Mouse (Mus musculus): ENCODE measurements around the gene Sfxn5. TPM values are rescaled to one million over a fixed set of nuclear protein-coding genes. Genes with fewer than 3 reads are reported as not detected.

Sfxn5 gene
- polyA plus RNA-seq, 1 experiment from 2014 or later: 13.4 TPM

GRCm38 (mm10) chr6:85191751-85192440 lies 141.3 kb downstream of the Sfxn5 start:
- ATAC-seq: no peak
- Histone ChIP-seq H3K27me3 (peaks cover 97% of the 10 kb centered on the region), H3K4me1 (replicated peaks) (peaks cover 42% of the 10 kb centered on the region), H3K36me3 (no peaks in the 10 kb centered on the region), H3K27ac (no peak overlapping the region), H3K9me3 (no peaks in the 10 kb centered on the region), H3K9ac (replicated peaks) (no peak overlapping the region), H3K4me2 (replicated peaks) (peak overlapping the region; percentile 52; the same call in 1 of the 2 replicates), H3K4me3 (replicated peaks) (0 out of 2 replicates have a peak overlapping the region, but pooled peaks have one; percentile 8)
- WGBS: 15% methylated on average over 9 of the region's 9 CpGs

DNA sequence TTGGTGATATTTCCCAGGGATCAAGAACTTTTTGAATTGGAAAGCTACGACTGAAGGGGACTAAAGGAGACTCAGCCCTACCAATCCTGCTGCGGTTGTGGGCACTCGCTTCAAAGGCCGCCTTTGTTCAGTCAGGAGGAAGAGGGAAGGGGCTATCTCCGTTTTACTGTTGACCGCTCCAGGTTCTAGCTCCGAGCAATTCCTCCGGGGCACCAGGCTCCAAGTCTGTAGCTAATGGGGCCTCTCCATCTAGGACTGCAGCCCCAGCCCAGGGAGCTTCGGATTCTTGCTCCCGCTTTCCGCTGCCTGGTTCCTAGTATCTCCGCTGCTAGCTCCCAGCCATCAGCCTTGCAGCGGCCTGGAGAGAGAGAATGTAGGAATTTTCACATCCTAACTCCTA lies 142.6 kb downstream of the Sfxn5 start:
- H3K4me1 ChIP-seq (replicated peaks): peaks cover 54% of the 10 kb centered on the region
- peak overlapping the region; percentile 48; the same call in 1 of the 2 replicates for H3K9ac ChIP-seq (replicated peaks)
- no peak for ATAC-seq
- no peak overlapping the region for H3K27ac ChIP-seq
- H3K4me2 ChIP-seq (replicated peaks): peak overlapping the region; percentile 52
- no peaks in the 10 kb centered on the region for H3K9me3 ChIP-seq
- under 1% methylated on average over 13 of the region's 13 CpGs for WGBS
- no peaks in the 10 kb centered on the region for H3K36me3 ChIP-seq
- H3K27me3 ChIP-seq: peaks cover 99% of the 10 kb centered on the region
- peak overlapping the region; percentile 35 for H3K4me3 ChIP-seq (replicated peaks)

GRCm38 (mm10) chr6:85189911-85190591 lies 143.2 kb downstream of the Sfxn5 start:
- Histone ChIP-seq H3K36me3 (no peaks in the 10 kb centered on the region), H3K9ac (replicated peaks) (peak overlapping the region; percentile 48), H3K4me1 (replicated peaks) (peaks cover 55% of the 10 kb centered on the region), H3K27ac (no peak overlapping the region), H3K9me3 (no peaks in the 10 kb centered on the region), H3K4me3 (replicated peaks) (peak overlapping the region; percentile 35), H3K27me3 (peaks cover 99% of the 10 kb centered on the region), H3K4me2 (replicated peaks) (peak overlapping the region; percentile 52)
- under 1% methylated on average over 52 of the region's 52 CpGs for WGBS
- ATAC-seq: no peak

DNA sequence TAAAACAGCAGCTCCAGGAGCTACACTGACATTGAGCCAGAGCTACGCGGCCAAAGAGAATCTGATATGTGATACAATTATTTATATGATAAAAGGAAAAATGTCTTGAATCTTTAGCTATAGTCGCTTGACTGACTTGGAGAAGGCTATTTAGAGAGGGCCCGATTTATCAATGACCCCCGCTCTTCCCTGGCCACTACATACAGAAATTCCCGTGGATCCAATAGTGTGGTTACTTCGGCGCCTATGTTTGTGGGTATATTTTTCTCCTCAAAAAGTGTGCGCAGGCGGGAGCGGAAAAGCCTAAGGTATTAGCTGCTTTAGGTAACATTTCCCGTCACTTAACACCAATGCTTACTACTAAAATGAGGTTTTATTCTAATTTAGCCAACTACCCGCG lies 143.9 kb downstream of the Sfxn5 start:
- H3K27me3 ChIP-seq: peaks cover 97% of the 10 kb centered on the region
- H3K4me3 ChIP-seq (replicated peaks): peak overlapping the region; percentile 35; the same call in 1 of the 2 replicates
- H3K9ac ChIP-seq (replicated peaks): no peak overlapping the region
- no peaks in the 10 kb centered on the region for H3K36me3 ChIP-seq
- H3K9me3 ChIP-seq: no peaks in the 10 kb centered on the region
- H3K4me1 ChIP-seq (replicated peaks): peaks cover 55% of the 10 kb centered on the region
- no peak overlapping the region for H3K27ac ChIP-seq
- 5% methylated on average over 14 of the region's 14 CpGs for WGBS
- H3K4me2 ChIP-seq (replicated peaks): peak overlapping the region; percentile 52; the same call in 1 of the 2 replicates
- ATAC-seq: no peak

- H3K27ac ChIP-seq: no peak overlapping the region
- H3K36me3 ChIP-seq: no peaks in the 10 kb centered on the region
- ATAC-seq: no peak
- under 1% methylated on average over 39 of the region's 39 CpGs for WGBS
- H3K4me2 ChIP-seq (replicated peaks): peak overlapping the region; percentile 83
- no peaks in the 10 kb centered on the region for H3K9me3 ChIP-seq
- H3K9ac ChIP-seq (replicated peaks): peak overlapping the region; percentile 40
- H3K4me3 ChIP-seq (replicated peaks): peak overlapping the region; percentile 38
- H3K4me1 ChIP-seq (replicated peaks): peaks cover 48% of the 10 kb centered on the region
- H3K27me3 ChIP-seq: peaks cover 96% of the 10 kb centered on the region
Measured at GRCm38 (mm10) chr6:85188256-85189110, 144.7 kb downstream of the Sfxn5 start.

DNA sequence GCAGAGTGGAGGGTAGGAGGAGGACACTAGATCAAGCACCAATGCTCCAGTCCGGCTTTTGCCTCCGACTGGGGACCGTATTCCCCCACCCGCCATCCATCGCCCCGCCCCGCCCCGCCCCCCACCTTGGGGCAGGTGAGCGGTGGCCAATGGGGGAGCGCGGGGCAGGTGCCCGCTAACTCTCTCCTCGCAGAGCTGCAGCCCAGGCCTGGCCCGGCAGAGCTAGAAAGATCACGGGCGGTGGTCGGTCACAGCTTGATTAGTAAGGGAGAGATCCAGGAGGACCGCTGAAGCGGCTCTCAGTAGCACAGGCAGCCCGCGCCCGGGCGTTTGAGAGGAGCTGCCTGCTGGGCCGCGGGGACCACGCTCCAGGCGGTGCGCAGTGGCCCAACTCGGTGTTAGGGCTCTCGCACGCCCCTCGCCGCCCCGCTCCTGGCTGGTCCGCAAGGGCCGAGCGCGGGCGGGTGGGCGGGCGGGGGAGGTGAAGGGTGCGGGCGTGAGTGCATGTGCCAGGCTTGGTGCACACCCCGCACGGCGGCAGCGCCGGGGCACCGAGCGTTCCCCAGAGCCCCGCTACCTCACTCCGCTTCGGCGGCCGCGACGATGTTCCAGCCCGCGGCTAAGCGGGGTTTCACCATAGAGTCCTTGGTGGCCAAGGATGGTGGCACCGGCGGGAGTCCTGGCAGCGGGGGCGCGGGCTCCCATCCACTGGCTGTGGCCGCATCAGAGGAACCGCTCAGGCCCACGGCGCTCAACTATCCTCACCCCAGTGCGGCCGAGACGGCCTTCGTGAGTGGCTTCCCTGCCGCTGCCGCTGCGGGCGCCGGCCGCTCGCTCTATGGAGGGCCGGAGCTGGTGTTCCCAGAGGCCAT lies 145.6 kb downstream of the Sfxn5 start, which contains the start of gene Emx1:
TSS of gene Emx1 (plus strand) at position 99 of the 872 bp plus-strand sequence.
- Histone ChIP-seq H3K27ac (no peak within 1 kb of the TSS), H3K36me3 (no peaks in the 10 kb centered on the region), H3K4me3 (replicated peaks) (peak within 1 kb of the TSS; percentile 38), H3K4me1 (replicated peaks) (peaks cover 47% of the 10 kb centered on the region), H3K27me3 (peaks cover 90% of the 10 kb centered on the region), H3K9ac (replicated peaks) (peak within 1 kb of the TSS; percentile 40), H3K9me3 (no peaks in the 10 kb centered on the region), H3K4me2 (replicated peaks) (peak within 1 kb of the TSS; percentile 83)
- WGBS: under 1% methylated on average over 77 of the region's 81 CpGs
- ATAC-seq: peak; percentile 73

DNA sequence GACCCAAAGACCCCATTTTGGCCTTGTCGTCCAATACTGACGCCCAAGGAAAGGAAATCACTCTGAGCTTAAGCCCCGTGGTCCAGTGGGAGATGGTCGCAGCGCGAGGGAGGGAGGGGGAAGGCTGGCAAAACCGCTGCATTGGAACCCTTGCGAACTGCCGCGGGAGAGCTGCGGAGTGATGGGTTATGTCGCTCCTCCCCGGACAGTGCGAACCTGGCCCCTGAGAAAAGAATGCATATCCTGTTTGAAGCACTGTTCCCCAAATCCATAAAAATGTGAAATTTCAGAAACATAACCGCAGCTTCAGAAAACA lies 146.5 kb downstream of the Sfxn5 start:
- Histone ChIP-seq H3K4me1 (replicated peaks) (peaks cover 47% of the 10 kb centered on the region), H3K9ac (replicated peaks) (no peak overlapping the region)

GRCm38 (mm10) chr6:85186033-85186743 lies 147.0 kb downstream of the Sfxn5 start:
- Histone ChIP-seq H3K9me3 (no peaks in the 10 kb centered on the region), H3K4me2 (replicated peaks) (peak overlapping the region; percentile 83), H3K36me3 (no peaks in the 10 kb centered on the region), H3K4me3 (replicated peaks) (peak overlapping the region; percentile 38), H3K27ac (no peak overlapping the region), H3K4me1 (replicated peaks) (peaks cover 47% of the 10 kb centered on the region), H3K27me3 (peaks cover 79% of the 10 kb centered on the region), H3K9ac (replicated peaks) (no peak overlapping the region)
- WGBS: 2% methylated on average over 33 of the region's 33 CpGs
- ATAC-seq: no peak

More for the DNA sequence above, 146.5 kb downstream of the Sfxn5 start:
- Histone ChIP-seq H3K36me3 (no peaks in the 10 kb centered on the region), H3K27me3 (peaks cover 82% of the 10 kb centered on the region), H3K4me3 (replicated peaks) (peak overlapping the region; percentile 38), H3K9me3 (no peaks in the 10 kb centered on the region), H3K27ac (no peak overlapping the region), H3K4me2 (replicated peaks) (peak overlapping the region; percentile 83)
- no peak for ATAC-seq
- 2% methylated on average over 15 of the region's 15 CpGs for WGBS

DNA sequence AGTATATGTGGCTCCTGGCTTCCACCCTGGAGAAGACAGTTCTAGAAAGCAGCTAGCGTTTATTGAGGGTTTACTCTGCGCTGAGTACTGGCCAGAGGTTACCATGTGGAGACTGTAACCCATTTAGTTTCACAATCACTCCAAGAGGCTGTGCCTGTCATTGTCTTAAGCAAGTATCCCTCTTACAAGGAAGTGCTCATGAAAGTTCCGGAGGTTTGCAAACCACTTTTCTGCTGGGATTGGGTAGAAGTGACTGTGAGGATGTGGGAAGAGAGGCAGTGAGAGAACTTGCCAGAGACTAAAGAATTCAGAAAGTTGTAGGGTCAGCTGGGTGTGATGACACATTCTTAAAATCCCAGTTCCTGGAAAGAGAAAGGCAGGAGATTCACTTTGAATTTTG lies 149.3 kb downstream of the Sfxn5 start:
- H3K4me3 ChIP-seq (replicated peaks): no peak overlapping the region
- H3K27ac ChIP-seq: no peak overlapping the region
- peaks cover 57% of the 10 kb centered on the region for H3K27me3 ChIP-seq
- no peak overlapping the region for H3K9ac ChIP-seq (replicated peaks)
- no peaks in the 10 kb centered on the region for H3K36me3 ChIP-seq
- H3K4me2 ChIP-seq (replicated peaks): no peak overlapping the region
- ATAC-seq: no peak
- H3K4me1 ChIP-seq (replicated peaks): peaks cover 33% of the 10 kb centered on the region
- WGBS: 68% methylated on average over 3 of the region's 3 CpGs
- H3K9me3 ChIP-seq: no peaks in the 10 kb centered on the region

- no peak overlapping the region for H3K4me3 ChIP-seq (replicated peaks)
- H3K9ac ChIP-seq (replicated peaks): no peak overlapping the region
- H3K4me2 ChIP-seq (replicated peaks): no peak overlapping the region
- no peaks in the 10 kb centered on the region for H3K36me3 ChIP-seq
- H3K4me1 ChIP-seq (replicated peaks): no peaks in the 10 kb centered on the region
- peaks cover 19% of the 10 kb centered on the region for H3K27me3 ChIP-seq
- no peak for ATAC-seq
- no peaks in the 10 kb centered on the region for H3K9me3 ChIP-seq
- 79% methylated on average over 2 of the region's 2 CpGs for WGBS
- H3K27ac ChIP-seq: no peak overlapping the region
Measured at GRCm38 (mm10) chr6:85180036-85180435, 153.2 kb downstream of the Sfxn5 start.

DNA sequence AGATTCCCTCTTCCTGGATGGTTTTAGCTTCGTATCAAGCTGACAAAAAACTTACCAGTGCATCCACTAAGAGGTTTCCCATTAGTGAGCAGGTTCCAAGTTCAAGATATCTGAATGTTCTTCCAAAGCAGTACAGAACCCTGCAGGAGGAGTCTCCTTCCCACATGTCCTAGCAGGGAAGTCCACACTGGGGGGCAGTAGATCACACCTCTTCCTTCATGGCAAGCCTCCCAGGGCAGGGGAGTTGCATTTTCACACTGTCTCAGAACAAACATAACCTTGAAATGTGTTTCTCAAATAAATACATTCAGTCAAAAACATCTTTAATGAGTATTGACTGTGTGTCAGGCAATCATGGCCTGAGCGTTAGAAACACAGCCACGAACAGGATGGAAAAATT lies 153.7 kb downstream of the Sfxn5 start:
- no peak overlapping the region for H3K9ac ChIP-seq (replicated peaks)
- no peak overlapping the region for H3K27ac ChIP-seq
- H3K9me3 ChIP-seq: no peaks in the 10 kb centered on the region
- WGBS: 69% methylated on average over 3 of the region's 3 CpGs
- H3K27me3 ChIP-seq: peaks cover 16% of the 10 kb centered on the region
- H3K4me3 ChIP-seq (replicated peaks): no peak overlapping the region
- no peak for ATAC-seq
- no peaks in the 10 kb centered on the region for H3K36me3 ChIP-seq
- H3K4me2 ChIP-seq (replicated peaks): no peak overlapping the region
- H3K4me1 ChIP-seq (replicated peaks): no peaks in the 10 kb centered on the region

All from midbrain, embryonic 13.5 days (tissue).